ENCODE assay signal across 8 mouse cellular contexts in the genomic region with DNA sequence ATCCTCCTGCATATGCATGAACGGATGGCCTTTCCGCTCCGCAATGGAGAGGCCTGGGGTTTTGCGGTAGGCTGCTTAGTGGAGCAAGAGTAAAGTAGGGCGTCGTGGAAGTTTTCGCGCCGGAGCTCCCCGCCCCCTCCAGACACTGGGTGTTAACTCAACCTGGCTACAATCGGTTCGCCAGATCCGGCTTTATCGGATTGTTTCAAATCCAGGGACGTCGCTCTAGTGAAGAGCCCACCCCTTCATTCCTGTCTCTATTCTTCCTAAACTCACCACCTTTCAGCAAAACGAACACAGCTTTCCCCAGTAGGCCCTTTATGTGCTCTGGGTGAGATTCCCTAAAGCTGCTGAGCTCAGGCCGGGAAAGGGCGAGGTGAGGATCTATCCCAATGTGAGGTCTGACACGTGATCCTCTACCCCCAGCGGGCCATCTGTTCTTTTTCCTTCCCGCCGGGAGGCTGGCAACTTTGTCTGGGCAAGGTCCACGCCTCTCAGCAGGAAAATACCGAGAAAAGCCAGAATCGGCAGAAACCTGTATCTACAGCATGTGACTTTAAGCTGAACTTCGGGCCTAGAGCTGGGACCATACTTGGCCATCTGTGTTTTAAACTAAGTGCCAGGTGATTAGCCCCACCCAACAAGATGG. TPM values are rescaled to one million over a fixed set of nuclear protein-coding genes. Genes with fewer than 3 reads are reported as not detected.
DNase-seq lines count a peak whose midpoint lies in the region; ATAC-seq and TF ChIP-seq lines count a peak whose summit lies in the region.

No protein-coding gene starts in this region.

- peak; percentile 31 for ATAC-seq in cerebellum, adult (ENCODE audit: insufficient number of reproducible peaks, low FRiP score, low TSS enrichment)
- ATAC-seq in forebrain, embryonic 14.5 days: no peak
- ATAC-seq in midbrain, embryonic 11.5 days (ENCODE audit: low FRiP score): 0 out of 2 replicates have a peak, but pooled peaks have one; percentile 12

- H3K4me2 ChIP-seq in forebrain, embryonic 14.5 days (ENCODE audit: low read length): peak overlapping the region; percentile 86
- H3K4me2 ChIP-seq in midbrain, embryonic 11.5 days: peak overlapping the region; percentile 85

- intact Hi-C loops in left cerebral cortex, postnatal 25 days (cut with DNase I): no loop called here

- peak overlapping the region; percentile 99 for H3K27ac ChIP-seq in liver, adult 2 months (replicated peaks; ENCODE audit: insufficient read depth, low read depth, low read length)
- H3K27ac ChIP-seq in forebrain, embryonic 14.5 days (ENCODE audit: low read depth, low read length): no peak overlapping the region
- no peak overlapping the region for H3K27ac ChIP-seq in midbrain, embryonic 11.5 days (ENCODE audit: low read depth, low read length)

- peaks cover 18% of the 10 kb centered on the region for H3K4me1 ChIP-seq in liver, adult 2 months (ENCODE audit: control insufficient read depth, insufficient read depth, low read length)
- H3K4me1 ChIP-seq in forebrain, embryonic 14.5 days (ENCODE audit: control insufficient read depth, insufficient read depth, low read length): peaks cover 17% of the 10 kb centered on the region
- peaks cover 21% of the 10 kb centered on the region for H3K4me1 ChIP-seq in midbrain, embryonic 11.5 days (ENCODE audit: control insufficient read depth, insufficient read depth, low read length)

- DNase-seq in liver, adult 2 months (ENCODE audit: extremely low read depth, low read depth, low spot score): peak; percentile 98
- no peak for DNase-seq in liver
- DNase-seq in forebrain, embryonic 14.5 days (ENCODE audit: low spot score): peak; percentile 62
- DNase-seq in heart, postnatal 4 days: peak; percentile 63
- DNase-seq in left cerebral cortex, postnatal 25 days (ENCODE audit: low spot score in 2 of 2): peak; percentile 58 to 76
- peak; percentile 98 for DNase-seq in midbrain, embryonic 11.5 days (ENCODE audit: low spot score, missing footprints)
- peak; percentile 69 for DNase-seq in testis, postnatal 10 days (ENCODE audit: low spot score)

- 3% methylated on average over 27 of the region's 27 CpGs for WGBS in liver, adult 2 months
- 1% methylated on average over 27 of the region's 27 CpGs for WGBS in forebrain, embryonic 14.5 days
- under 1% methylated on average over 27 of the region's 27 CpGs for WGBS in midbrain, embryonic 11.5 days

- TF ChIP-seq POLR2A in liver, adult 2 months (IDR thresholded peaks at IDR 0.05; ENCODE audit: extremely low read depth, insufficient read depth, low read length): no peak; the same call in 1 of the 2 replicates

- H3K4me3 ChIP-seq in liver, adult 2 months (ENCODE audit: insufficient read depth, low read depth, low read length): peak overlapping the region; percentile 58
- peak overlapping the region; percentile 37 for H3K4me3 ChIP-seq in forebrain, embryonic 14.5 days (ENCODE audit: low read depth, low read length)
- H3K4me3 ChIP-seq in midbrain, embryonic 11.5 days (ENCODE audit: low read depth, low read length): peak overlapping the region; percentile 37

- peak overlapping the region; percentile 89 for H3K9ac ChIP-seq in liver, adult 2 months (ENCODE audit: low read depth, low read length)
- peak overlapping the region; percentile 50 for H3K9ac ChIP-seq in forebrain, embryonic 14.5 days (ENCODE audit: low read length)
- peak overlapping the region; percentile 52 for H3K9ac ChIP-seq in midbrain, embryonic 11.5 days (ENCODE audit: low read length)

- TF ChIP-seq CTCF in liver, adult 2 months (IDR thresholded peaks at IDR 0.05; ENCODE audit: low read depth, low read length): no peak

- peaks cover 3% of the 10 kb centered on the region for H3K79me2 ChIP-seq in liver, adult 2 months (ENCODE audit: control insufficient read depth, insufficient read depth, low read length)

- H3K9me3 ChIP-seq in forebrain, embryonic 14.5 days (replicated peaks; ENCODE audit: control insufficient read depth, low read length): no peaks in the 10 kb centered on the region
- no peaks in the 10 kb centered on the region for H3K9me3 ChIP-seq in midbrain, embryonic 11.5 days (ENCODE audit: control insufficient read depth, low read length)

- no peaks in the 10 kb centered on the region for H3K27me3 ChIP-seq in liver, adult 2 months (ENCODE audit: control insufficient read depth, insufficient read depth, low read length)
- H3K27me3 ChIP-seq in forebrain, embryonic 14.5 days (replicated peaks; ENCODE audit: control insufficient read depth, insufficient read depth, low read length): peaks cover 25% of the 10 kb centered on the region
- H3K27me3 ChIP-seq in midbrain, embryonic 11.5 days (ENCODE audit: control insufficient read depth, insufficient read depth, low read length): peaks cover 29% of the 10 kb centered on the region

- no peaks in the 10 kb centered on the region for H3K36me3 ChIP-seq in liver, adult 2 months (ENCODE audit: control insufficient read depth, insufficient read depth, low read length)
- H3K36me3 ChIP-seq in forebrain, embryonic 14.5 days (ENCODE audit: control insufficient read depth, insufficient read depth, low read length): no peaks in the 10 kb centered on the region
- no peaks in the 10 kb centered on the region for H3K36me3 ChIP-seq in midbrain, embryonic 11.5 days (ENCODE audit: control insufficient read depth, insufficient read depth, low read length)

RNA-seq across cellular contexts. Expression of gene Klf9, which starts 4.7 kb away (rescaled TPM):
- total RNA-seq in liver, adult 2 months (2014; rRNA removed): 75.0 and 81.6 TPM in 2 replicates
- polyA plus RNA-seq in liver, adult 2 months (2012; rRNA removed): 32.4 and 32.7 TPM in 2 replicates
- polyA plus RNA-seq in forebrain, embryonic 14.5 days (2014; fragmentation: Nextera tagmentation; extraction: Ambion mirVana): 0.97 and 1.1 TPM in 2 replicates
- total RNA-seq in heart, postnatal 4 days (2021): 10 to 100 TPM; 26.9 to 27.3 TPM
- 100 to 1,000 TPM; 199 to 208 TPM for total RNA-seq in left cerebral cortex, postnatal 25 days (2021)
- 0.69 and 0.96 TPM in 2 replicates for polyA plus RNA-seq in midbrain, embryonic 11.5 days (2014; fragmentation: Nextera tagmentation; extraction: Ambion mirVana)
